Mouse (Mus musculus) CH12.LX (cell line): Measurements from ENCODE around the gene Rgr. TPM values are rescaled to one million over a fixed set of nuclear protein-coding genes. Genes with fewer than 3 reads are reported as not detected.
A peak's percentile ranks its signal among the peaks of the same experiment; 100 is the strongest.

Experiments
- DNase-seq: peaks from one replicate; pipeline ENCODE4 v3.0.0-alpha.2; 2013; ENCODE audit errors: extremely low read depth
- H3K27ac ChIP-seq: 2 replicates; pipeline ENCODE4 v1.5.1; 2012; ENCODE audit warnings: low read depth, mild to moderate bottlenecking, control low read depth, moderate library complexity; ENCODE audit not compliant: insufficient read depth
- H3K27me3 ChIP-seq: replicated peaks from 2 replicates; pipeline ENCODE3; 2012; ENCODE audit warnings: inconsistent platforms
- H3K36me3 ChIP-seq, 2 experiments: replicated peaks in 1 of 2; 2 replicates each; pipeline versions ENCODE3 to v1.6.1; 2012; ENCODE audit warnings: inconsistent platforms in 1 of 2, low read length in 1 of 2, mild to moderate bottlenecking in 1 of 2, mixed read lengths in 1 of 2, moderate library complexity in 1 of 2; ENCODE audit not compliant: control insufficient read depth in 1 of 2, insufficient read depth in 1 of 2
- H3K4me1 ChIP-seq, 2 experiments: 2 replicates each; pipeline ENCODE4 v1.6.1; 2012; ENCODE audit warnings: inconsistent platforms in 1 of 2, moderate library complexity in 1 of 2; ENCODE audit not compliant: insufficient read depth in 2 of 2, control insufficient read depth in 1 of 2
- H3K4me2 ChIP-seq: 2 replicates; pipeline ENCODE4 v1.6.1; 2012; ENCODE audit warnings: low read depth, mild to moderate bottlenecking, control low read depth; ENCODE audit not compliant: poor library complexity, insufficient read depth, severe bottlenecking
- H3K4me3 ChIP-seq, 3 experiments: fragments of 150-350 bp in 1 of 3; sonication (generic) in 1 of 3; replicated peaks in 1 of 3; 2 replicates each; pipeline versions ENCODE3 to v1.5.1; 2011 to 2012; ENCODE audit warnings: low read depth in 2 of 3, low read length in 2 of 3, mild to moderate bottlenecking in 2 of 3, moderate library complexity in 2 of 3, control low read depth in 1 of 3, improper control_type of control experiment in 1 of 3, inconsistent platforms in 1 of 3, mixed read lengths in 1 of 3; ENCODE audit not compliant: poor library complexity in 1 of 3
- H3K79me2 ChIP-seq: replicated peaks from 2 replicates; pipeline ENCODE4 v1.6.1; 2012; ENCODE audit warnings: mild to moderate bottlenecking, moderate library complexity; ENCODE audit not compliant: control insufficient read depth, poor library complexity, insufficient read depth, severe bottlenecking; ENCODE audit errors: extremely low read depth
- H3K9ac ChIP-seq: 2 replicates; pipeline ENCODE4 v1.6.1; 2012; ENCODE audit warnings: low read depth, mild to moderate bottlenecking, control low read depth, moderate library complexity; ENCODE audit not compliant: insufficient read depth
- H3K9me3 ChIP-seq: replicated peaks from 2 replicates; pipeline ENCODE3; 2012; ENCODE audit warnings: low read length, inconsistent platforms, mixed read lengths
- BHLHE40 ChIP-seq: IDR thresholded peaks from 2 replicates; pipeline ENCODE4 v1.6.1; 2011; ENCODE audit warnings: mild to moderate bottlenecking, low read depth, low read length, improper control_type of control experiment
- CHD2 ChIP-seq: IDR thresholded peaks from 2 replicates; pipeline ENCODE4 v1.6.1; 2011; ENCODE audit warnings: low read length, improper control_type of control experiment
- CTCF ChIP-seq, 2 experiments: IDR thresholded peaks in 1 of 2; conservative IDR thresholded peaks in 1 of 2; 2 replicates each; pipeline ENCODE4 v1.5.1; 2011 to 2012; ENCODE audit warnings: low read depth in 2 of 2, low read length in 2 of 2, improper control_type of control experiment in 1 of 2, inconsistent platforms in 1 of 2, mild to moderate bottlenecking in 1 of 2, moderate library complexity in 1 of 2
- ETS1 ChIP-seq: conservative IDR thresholded peaks from 2 replicates; pipeline ENCODE4 v1.6.1; 2012; ENCODE audit warnings: low read depth, mild to moderate bottlenecking, inconsistent platforms, low read length, improper control_type of control experiment, moderate library complexity
- GABPA ChIP-seq: IDR thresholded peaks from 2 replicates; pipeline ENCODE4 v1.6.1; 2012; ENCODE audit warnings: low read depth, low read length, improper control_type of control experiment, inconsistent platforms; ENCODE audit not compliant: insufficient replicate concordance
- HCFC1 ChIP-seq: IDR thresholded peaks from 2 replicates; pipeline ENCODE4 v1.6.1; 2012; ENCODE audit warnings: low read depth, mild to moderate bottlenecking, inconsistent platforms, low read length, improper control_type of control experiment
- IRF4 ChIP-seq: IDR thresholded peaks from 2 replicates; pipeline ENCODE4 v1.6.1; 2014; ENCODE audit warnings: low read depth, mild to moderate bottlenecking, inconsistent platforms, low read length, improper control_type of control experiment
- MAZ ChIP-seq: IDR thresholded peaks from 2 replicates; pipeline ENCODE4 v1.6.1; 2012; ENCODE audit warnings: low read depth, mild to moderate bottlenecking, inconsistent platforms, low read length, improper control_type of control experiment, moderate library complexity
- MEF2A ChIP-seq: IDR thresholded peaks from 2 replicates; pipeline ENCODE4 v1.6.1; 2014; ENCODE audit warnings: low read depth, mild to moderate bottlenecking, inconsistent platforms, low read length, improper control_type of control experiment, borderline replicate concordance
- MXI1 ChIP-seq: IDR thresholded peaks from 2 replicates; pipeline ENCODE4 v1.6.1; 2011; ENCODE audit warnings: mild to moderate bottlenecking, low read depth, low read length, improper control_type of control experiment
- MYC ChIP-seq: IDR thresholded peaks from 2 replicates; pipeline ENCODE4 v1.6.1; 2011; ENCODE audit warnings: low read depth, mild to moderate bottlenecking, improper control_type of control experiment, low read length
- NRF1 ChIP-seq: IDR thresholded peaks from 2 replicates; pipeline ENCODE4 v1.6.1; 2014; ENCODE audit warnings: low read depth, mild to moderate bottlenecking, inconsistent platforms, low read length, improper control_type of control experiment, moderate library complexity
- PAX5 ChIP-seq: IDR thresholded peaks from 2 replicates; pipeline ENCODE4 v1.6.1; 2012; ENCODE audit warnings: low read length, inconsistent platforms, mixed read lengths
- POLR2A ChIP-seq: IDR thresholded peaks from 2 replicates; pipeline ENCODE4 v1.6.1; 2011; ENCODE audit warnings: low read depth, mild to moderate bottlenecking, improper control_type of control experiment, low read length
- RAD21 ChIP-seq: IDR thresholded peaks from 2 replicates; pipeline ENCODE4 v1.6.1; 2011; ENCODE audit warnings: low read depth, mild to moderate bottlenecking, low read length, improper control_type of control experiment, moderate library complexity
- RCOR1 ChIP-seq: conservative IDR thresholded peaks from 2 replicates; pipeline ENCODE4 v1.6.1; 2012; ENCODE audit warnings: low read depth, mild to moderate bottlenecking, inconsistent platforms, low read length, improper control_type of control experiment
- SIN3A ChIP-seq: IDR thresholded peaks from 2 replicates; pipeline ENCODE4 v1.6.1; 2012; ENCODE audit warnings: low read length, improper control_type of control experiment, inconsistent platforms
- SMC3 ChIP-seq: IDR thresholded peaks from 2 replicates; pipeline ENCODE4 v1.6.1; 2011; ENCODE audit warnings: low read depth, low read length, improper control_type of control experiment
- ZC3H11A ChIP-seq: IDR thresholded peaks from 2 replicates; pipeline ENCODE4 v1.6.1; 2012; ENCODE audit warnings: low read depth, mild to moderate bottlenecking, inconsistent platforms, low read length, improper control_type of control experiment
- ZMIZ1 ChIP-seq: IDR thresholded peaks from 2 replicates; pipeline ENCODE4 v1.6.1; 2012; ENCODE audit warnings: low read depth, mild to moderate bottlenecking, inconsistent platforms, low read length, improper control_type of control experiment
- ZNF384 ChIP-seq: IDR thresholded peaks from 2 replicates; pipeline ENCODE4 v1.6.1; 2012; ENCODE audit warnings: low read depth, low read length, improper control_type of control experiment, inconsistent platforms
- dilution Hi-C: fragments of 300-500 bp; cut with MboI; formaldehyde crosslinking; loops from 2 replicates; pipeline ENCODE4 v1.14.3; 2020; ENCODE audit warnings: low sequenced_read_pairs; ENCODE audit not compliant: extremely low pct_unique_long_range_greater_than_20kb, extremely low pct_ligation_motif_present
- in situ Hi-C: fragments of 300-500 bp; cut with MboI; formaldehyde crosslinking; loops from 3 replicates; pipeline ENCODE4 v1.14.3; 2019; ENCODE audit warnings: low sequenced_read_pairs, low pct_ligation_motif_present, low pct_unique_long_range_greater_than_20kb, mixed read lengths
- polyA plus RNA-seq: library from polyadenylated mRNA; unstranded; fragments of >175 nt; gene quantifications from 2 replicates; pipeline ENCODE4 v1.2.1, GENCODE M21; 2012; ENCODE audit warnings: low read depth; ENCODE audit not compliant: insufficient read length
- total RNA-seq, 2 experiments: library from RNA; depleted of rRNA; stranded (reverse); fragments of 300-350 nt in 1 of 2; fragments of >200 nt in 1 of 2; gene quantifications; 2 replicates each; pipeline ENCODE4 v1.2.3; 2012 to 2014

Gene Rgr
- total and polyA plus RNA-seq, 3 experiments, result not detected

DNA sequence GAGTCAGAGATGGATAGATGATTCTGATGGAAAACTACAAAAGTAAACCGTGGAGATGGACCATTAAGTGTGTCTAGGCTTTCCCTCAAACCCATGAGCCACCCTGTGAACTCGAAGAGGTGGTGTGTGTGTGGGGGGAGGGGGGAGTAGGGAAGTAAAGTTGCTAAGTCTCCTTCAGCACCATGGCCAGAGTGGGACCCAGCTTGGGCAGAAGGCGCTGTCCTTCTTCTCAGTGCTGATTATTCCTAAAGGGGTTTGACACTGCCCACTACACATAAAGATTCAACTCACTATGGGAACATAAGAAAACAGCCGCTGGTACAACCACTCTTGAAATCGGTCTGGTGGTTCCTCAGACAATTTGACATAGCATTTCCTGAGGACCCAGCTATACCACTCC, 32.9 kb downstream of the Rgr start:
- no peak overlapping the region for H3K4me2 ChIP-seq
- peaks cover 26% of the 10 kb centered on the region for H3K27me3 ChIP-seq
- no peak overlapping the region for H3K4me3 ChIP-seq
- in situ Hi-C loops, result no loop called here
- H3K9ac ChIP-seq, result no peak overlapping the region
- H3K79me2 ChIP-seq, result no peaks in the 10 kb centered on the region
- TF ChIP-seq RAD21 (no peak), SIN3A (peak; percentile 93)
- no peaks in the 10 kb centered on the region for H3K36me3 ChIP-seq
- dilution Hi-C loops, result no loop called here
- no peaks in the 10 kb centered on the region for H3K4me1 ChIP-seq
- H3K9me3 ChIP-seq, result no peaks in the 10 kb centered on the region
- DNase-seq, result peak; percentile 26
- H3K27ac ChIP-seq, result no peak overlapping the region

DNA sequence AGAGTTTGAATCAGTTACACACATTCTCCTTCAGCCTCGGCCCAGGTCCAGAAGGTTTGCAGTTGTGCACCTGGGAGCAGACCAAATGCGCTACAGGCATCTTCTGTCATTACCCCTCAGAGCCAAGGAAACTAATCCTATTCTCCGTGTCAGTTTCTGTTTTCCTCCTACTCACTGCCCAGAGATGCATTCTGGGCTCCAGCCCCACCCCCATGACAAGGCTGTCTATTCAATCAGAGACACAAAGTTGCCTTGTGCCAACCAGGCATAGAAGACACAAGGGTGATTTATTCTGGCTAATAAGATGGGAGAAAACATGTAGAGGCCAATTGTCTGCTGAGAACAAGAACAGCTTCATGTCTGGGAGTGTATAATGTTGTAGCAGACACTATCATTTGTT, 35.1 kb downstream of the Rgr start:
- Histone ChIP-seq H3K9ac (no peak overlapping the region), H3K4me3 (no peak overlapping the region), H3K27ac (no peak overlapping the region), H3K36me3 (no peaks in the 10 kb centered on the region), H3K27me3 (peaks cover 28% of the 10 kb centered on the region), H3K9me3 (no peaks in the 10 kb centered on the region), H3K79me2 (no peaks in the 10 kb centered on the region), H3K4me1 (no peaks in the 10 kb centered on the region), H3K4me2 (no peak overlapping the region)
- TF ChIP-seq SMC3, result no peak
- no peak for TF ChIP-seq MYC
- TF ChIP-seq POLR2A, result no peak
- no peak for TF ChIP-seq BHLHE40
- TF ChIP-seq RAD21, result no peak
- no peak for TF ChIP-seq ZNF384
- no peak for TF ChIP-seq PAX5
- no peak for TF ChIP-seq RCOR1
- no peak for TF ChIP-seq ETS1
- TF ChIP-seq MXI1, result no peak
- TF ChIP-seq NRF1, result no peak
- TF ChIP-seq MAZ, result no peak
- TF ChIP-seq GABPA, result no peak
- in situ Hi-C loops, result no loop called here
- dilution Hi-C loops, result no loop called here
- DNase-seq, result no peak

DNA sequence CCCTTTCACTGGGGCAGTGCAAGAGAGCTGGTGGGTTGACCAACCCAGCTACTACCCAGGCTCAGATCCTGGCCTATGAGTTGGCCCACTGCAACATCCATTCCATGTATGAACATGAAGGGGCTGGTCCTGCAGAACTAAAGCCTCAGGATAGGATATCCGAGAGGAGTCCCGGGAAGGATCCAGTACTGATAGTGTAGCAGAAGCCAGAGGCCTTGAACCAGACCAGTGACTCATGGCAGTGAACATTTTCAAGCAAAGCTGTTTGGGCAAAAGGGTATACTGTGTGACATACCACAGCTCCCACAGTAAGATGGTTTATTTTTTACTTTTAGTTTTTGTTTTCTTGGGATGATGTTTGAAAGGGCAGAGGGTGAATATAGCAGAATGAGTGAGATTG, 39.1 kb downstream of the Rgr start:
- TF ChIP-seq HCFC1 (no peak), MEF2A (no peak), ZC3H11A (no peak), MAZ (no peak), MYC (no peak), POLR2A (no peak), ZNF384 (no peak), IRF4 (no peak), ZMIZ1 (no peak), ETS1 (no peak), RCOR1 (no peak), CTCF (conservative IDR thresholded peaks at IDR 0.05 in 1 of 2, IDR thresholded peaks at IDR 0.05 in 1 of 2; ENCODE audit: low read depth in 2 of 2, low read length in 2 of 2) (no peak), CHD2 (no peak)
- TF ChIP-seq, all 38 proteins: peak for 0
- H3K27ac ChIP-seq, result no peak overlapping the region
- no peak overlapping the region for H3K9ac ChIP-seq
- H3K4me3 ChIP-seq, result no peak overlapping the region
- H3K36me3 ChIP-seq, result no peaks in the 10 kb centered on the region
- peaks cover 32% of the 10 kb centered on the region for H3K27me3 ChIP-seq
- in situ Hi-C loops, result no loop called here
- dilution Hi-C loops, result no loop called here
- no peak for DNase-seq
- no peaks in the 10 kb centered on the region for H3K79me2 ChIP-seq
- H3K9me3 ChIP-seq, result no peaks in the 10 kb centered on the region
- no peak overlapping the region for H3K4me2 ChIP-seq
- H3K4me1 ChIP-seq, result no peaks in the 10 kb centered on the region
